Comparison of ENCODE assay signal across 10 mouse cellular contexts in genomic region chr1:52392933-52393332, GRCm38 (mm10).
DNase-seq lines count a peak whose midpoint lies in the region; ATAC-seq and TF ChIP-seq lines count a peak whose summit lies in the region.
"Had no signal": no experiment of that assay in that cellular context is flagged by ENCODE, and none has a peak within 500 bp of the region (broad histone marks: within the 10 kb centered on the region; RNA-seq: fewer than 3 reads in every experiment).

No protein-coding gene starts in this region.

- H3K27ac ChIP-seq in kidney, postnatal 0 days, result no peak overlapping the region
- H3K27ac ChIP-seq: limb, embryonic 13.5 days had no signal

- no peaks in the 10 kb centered on the region for H3K36me3 ChIP-seq in kidney, postnatal 0 days (ENCODE audit: insufficient read depth, low read length)
- H3K36me3 ChIP-seq: limb, embryonic 13.5 days had no signal

- no peaks in the 10 kb centered on the region for H3K9me3 ChIP-seq in kidney, postnatal 0 days (replicated peaks; ENCODE audit: low read length)
- H3K9me3 ChIP-seq: limb, embryonic 13.5 days had no signal

- DNase-seq in kidney, postnatal 0 days (ENCODE audit: low spot score), result peak; percentile 53
- no peak for DNase-seq in kidney, adult 11 months
- peak; percentile 37 for DNase-seq in A20 (ENCODE audit: low read depth, low spot score)
- peak; percentile 33 for DNase-seq in embryo, embryonic 10.5 days (ENCODE audit: low spot score)
- no peak for DNase-seq in left cerebral cortex, postnatal 25 days (ENCODE audit: low spot score in 2 of 2)
- no peak for DNase-seq in Muller cell, postnatal 12 days (ENCODE audit: inconsistent ontology term)
- DNase-seq: cerebellum, postnatal 25 days; layer of hippocampus, postnatal 36 days had no signal

- TF ChIP-seq CTCF in kidney, postnatal 0 days (IDR thresholded peaks at IDR 0.05; ENCODE audit: low read depth), result peak; percentile 49

- no peak overlapping the region for H3K4me3 ChIP-seq in kidney, postnatal 0 days (replicated peaks; ENCODE audit: low read depth, low read length)
- H3K4me3 ChIP-seq: limb, embryonic 13.5 days had no signal

- H3K4me1 ChIP-seq in kidney, postnatal 0 days (replicated peaks; ENCODE audit: insufficient read depth, low read length), result no peaks in the 10 kb centered on the region
- H3K4me1 ChIP-seq: limb, embryonic 13.5 days had no signal

- H3K27me3 ChIP-seq in kidney, postnatal 0 days (ENCODE audit: insufficient read depth, low read length), result no peaks in the 10 kb centered on the region
- H3K27me3 ChIP-seq: limb, embryonic 13.5 days had no signal

- H3K9ac ChIP-seq in kidney, postnatal 0 days (ENCODE audit: low read depth, low read length), result no peak overlapping the region
- H3K9ac ChIP-seq: limb, embryonic 13.5 days had no signal

- H3K4me2 ChIP-seq in kidney, postnatal 0 days (ENCODE audit: low read length), result no peak overlapping the region
- H3K4me2 ChIP-seq: limb, embryonic 13.5 days had no signal

- intact Hi-C loops in left cerebral cortex, postnatal 25 days (cut with DNase I), result no loop called here

- no peak for ATAC-seq in kidney, postnatal 0 days (replicated peaks; ENCODE audit: low FRiP score, low read depth)
- ATAC-seq in CD4-positive, CD25-positive, alpha-beta regulatory T cell, adult 4 months, result peak; percentile 53

- WGBS in kidney, postnatal 0 days, result 42% methylated on average over 2 of the region's 2 CpGs

Comparison
In these comparisons a context has a peak if more than half of its experiments do, and no peak if none do; other contexts are left out.
1. DNase-seq: peak in kidney, postnatal 0 days (single experiment), A20 (single experiment) and embryo, embryonic 10.5 days (single experiment); none in kidney, adult 11 months (single experiment), left cerebral cortex, postnatal 25 days (0 of 2) and Muller cell, postnatal 12 days (single experiment).